ENCODE assay signal across 36 mouse cellular contexts in genomic region chr10:6753375-6753774, GRCm38 (mm10). TPM values are rescaled to one million over a fixed set of nuclear protein-coding genes. Genes with fewer than 3 reads are reported as not detected.
"Had no signal": no experiment of that assay in that cellular context is flagged by ENCODE, and none has a peak within 500 bp of the region (broad histone marks: within the 10 kb centered on the region; RNA-seq: fewer than 3 reads in every experiment).

No protein-coding gene starts in this region.

- ATAC-seq: hindbrain, embryonic 16.5 days; inflammation-experienced regulatory T-cells, adult 6 months; intestine, embryonic 15.5 days; intestine, postnatal 0 days; liver, embryonic 12.5 days had no signal

- H3K4me1 ChIP-seq: heart, embryonic 13.5 days; heart, embryonic 15.5 days; hindbrain, embryonic 10.5 days; hindbrain, embryonic 12.5 days; intestine, embryonic 15.5 days; kidney, embryonic 15.5 days; limb, embryonic 13.5 days; limb, embryonic 15.5 days; liver, embryonic 12.5 days had no signal

- H3K4me3 ChIP-seq: heart, adult 2 months; heart, embryonic 13.5 days; heart, embryonic 15.5 days; hindbrain, embryonic 10.5 days; hindbrain, embryonic 12.5 days; intestine, embryonic 15.5 days; kidney, embryonic 15.5 days; layer of hippocampus, adult 2 months; left cerebral cortex, adult 2 months; limb, embryonic 13.5 days; limb, embryonic 15.5 days; liver, embryonic 12.5 days had no signal

- H3K27ac ChIP-seq: heart, adult 2 months; heart, embryonic 13.5 days; heart, embryonic 15.5 days; hindbrain, embryonic 10.5 days; hindbrain, embryonic 12.5 days; hindbrain, embryonic 14.5 days; intestine, embryonic 15.5 days; kidney, embryonic 15.5 days; kidney, postnatal 0 days; layer of hippocampus, adult 2 months; left cerebral cortex, adult 2 months; limb, embryonic 13.5 days; limb, embryonic 15.5 days; liver, embryonic 12.5 days had no signal

- H3K36me3 ChIP-seq: heart, embryonic 13.5 days; heart, embryonic 15.5 days; hindbrain, embryonic 10.5 days; hindbrain, embryonic 12.5 days; intestine, embryonic 15.5 days; kidney, embryonic 15.5 days; limb, embryonic 13.5 days; limb, embryonic 15.5 days; liver, embryonic 12.5 days had no signal

- DNase-seq: gastrocnemius, postnatal 14 days; gastrocnemius, postnatal 36 days; heart, adult 11 months; heart, adult 2 months; heart, postnatal 14 days; heart, postnatal 36 days; kidney, adult 18-20 months; kidney, adult 9 months; kidney, postnatal 14 days; kidney, postnatal 36 days; left cerebral cortex, postnatal 4 days had no signal

- H3K27me3 ChIP-seq: heart, embryonic 13.5 days; heart, embryonic 15.5 days; hindbrain, embryonic 12.5 days; intestine, embryonic 15.5 days; kidney, embryonic 15.5 days; limb, embryonic 13.5 days; limb, embryonic 15.5 days; liver, embryonic 12.5 days had no signal

RNA-seq across cellular contexts. Expression of gene Oprm1, which starts 4.9 kb away (rescaled TPM):
- total RNA-seq: gastrocnemius, adult 18-20 months; gastrocnemius, adult 8-10 months; gastrocnemius, postnatal 14 days; gastrocnemius, postnatal 36 days; heart, adult 2 months; heart, postnatal 14 days; heart, postnatal 36 days; liver, adult 2 months had no signal
- polyA plus RNA-seq: heart, adult 2 months; heart, embryonic 11.5 days; heart, embryonic 13.5 days; heart, embryonic 15.5 days; heart, postnatal 0 days; hindbrain, embryonic 10.5 days; limb, embryonic 11.5 days; limb, embryonic 13.5 days; limb, embryonic 15.5 days; liver, adult 2 months; liver, embryonic 12.5 days had no signal

RNA-seq across cellular contexts. Expression of gene Gm10945, which starts 8.2 kb away (rescaled TPM):
- total RNA-seq: gastrocnemius, adult 18-20 months; gastrocnemius, adult 8-10 months; gastrocnemius, postnatal 14 days; gastrocnemius, postnatal 36 days; heart, adult 2 months; heart, postnatal 14 days; heart, postnatal 36 days; layer of hippocampus, adult 2 months; layer of hippocampus, postnatal 10 days; layer of hippocampus, postnatal 25 days; left cerebral cortex, adult 2 months; left cerebral cortex, postnatal 14 days; left cerebral cortex, postnatal 4 days; liver, adult 2 months had no signal
- polyA plus RNA-seq: heart, adult 2 months; heart, embryonic 11.5 days; heart, embryonic 13.5 days; heart, embryonic 15.5 days; heart, postnatal 0 days; hindbrain, embryonic 10.5 days; hindbrain, embryonic 12.5 days; hindbrain, embryonic 14.5 days; hindbrain, embryonic 16.5 days; inflammation-experienced regulatory T-cells, adult 6 months; intestine, embryonic 15.5 days; intestine, postnatal 0 days; kidney, embryonic 15.5 days; kidney, postnatal 0 days; limb, embryonic 11.5 days; limb, embryonic 13.5 days; limb, embryonic 15.5 days; liver, adult 2 months; liver, embryonic 12.5 days had no signal
